Mouse (Mus musculus) G1E (cell line): Measurements from ENCODE around the gene Gm20532.

Experiments used
- CTCF ChIP-seq: IDR thresholded peaks from 2 replicates; pipeline ENCODE4 v1.5.1; 2012; ENCODE audit warnings: low read depth, low read length, inconsistent platforms, mixed read lengths
- GATA1 ChIP-seq: IDR thresholded peaks from 2 replicates; pipeline ENCODE4 v1.6.1; 2012; ENCODE audit warnings: borderline replicate concordance, low read length, inconsistent platforms, mixed read lengths
- GATA2 ChIP-seq: IDR thresholded peaks from 2 replicates; pipeline ENCODE4 v1.6.1; 2012; ENCODE audit warnings: low read depth, low read length, inconsistent platforms, borderline replicate concordance
- POLR2AphosphoS5 ChIP-seq: IDR thresholded peaks from 2 replicates; pipeline ENCODE4 v1.6.1; 2012; ENCODE audit warnings: low read depth, low read length, inconsistent platforms; ENCODE audit not compliant: insufficient replicate concordance
- TAL1 ChIP-seq: conservative IDR thresholded peaks from 2 replicates; pipeline ENCODE4 v1.6.1; 2012; ENCODE audit warnings: low read depth, low read length, inconsistent platforms, mixed read lengths

DNA sequence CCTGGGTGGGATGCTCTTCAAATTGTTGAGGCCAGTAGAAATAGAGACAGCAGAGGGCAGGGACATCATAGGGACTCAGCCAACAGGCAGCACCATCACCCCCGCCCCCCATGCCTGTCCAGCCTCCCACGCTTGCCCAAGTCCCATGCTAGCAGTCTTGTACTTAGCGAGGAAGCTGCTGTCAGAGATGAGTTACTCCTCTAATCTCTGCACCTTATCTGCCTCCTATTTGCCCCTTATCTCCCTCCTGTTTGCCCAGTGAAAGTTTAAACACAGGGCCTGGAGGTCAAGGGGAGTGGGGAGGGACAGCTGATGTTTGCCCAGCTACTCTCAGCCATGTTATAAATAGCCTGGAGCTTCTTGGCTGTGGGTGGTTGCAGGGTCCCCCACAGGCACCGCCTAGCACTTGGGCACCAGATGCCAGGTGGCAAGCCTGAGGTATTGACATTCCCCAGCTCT, 29.9 kb upstream of the Gm20532 start:
- TF ChIP-seq CTCF (no peak), TAL1 (no peak), GATA1 (no peak), POLR2AphosphoS5 (no peak), GATA2 (no peak)
